Mouse (Mus musculus): ENCODE measurements around the gene Gm9918.

GRCm38 (mm10) chr15:102239851-102240250 is 30.5 kb upstream of the Gm9918 start:
- no peak for TF ChIP-seq CTCF (IDR thresholded peaks at IDR 0.05; ENCODE audit: low read depth)
- no peak for TF ChIP-seq EP300 (IDR thresholded peaks at IDR 0.05; ENCODE audit: low read depth)
